Mouse (Mus musculus): Measurements from ENCODE around the gene Ccdc185. TPM values are rescaled to one million over a fixed set of nuclear protein-coding genes. Genes with fewer than 3 reads are reported as not detected.

The Ccdc185 gene
- polyA plus RNA-seq (2012; rRNA removed; ENCODE audit: low replicate concordance), result not detected in 2 replicates

GRCm38 (mm10) chr1:182749080-182749479, at the start of gene Ccdc185:
TSS of gene Ccdc185 (minus strand) at chr1:182749180.

DNA sequence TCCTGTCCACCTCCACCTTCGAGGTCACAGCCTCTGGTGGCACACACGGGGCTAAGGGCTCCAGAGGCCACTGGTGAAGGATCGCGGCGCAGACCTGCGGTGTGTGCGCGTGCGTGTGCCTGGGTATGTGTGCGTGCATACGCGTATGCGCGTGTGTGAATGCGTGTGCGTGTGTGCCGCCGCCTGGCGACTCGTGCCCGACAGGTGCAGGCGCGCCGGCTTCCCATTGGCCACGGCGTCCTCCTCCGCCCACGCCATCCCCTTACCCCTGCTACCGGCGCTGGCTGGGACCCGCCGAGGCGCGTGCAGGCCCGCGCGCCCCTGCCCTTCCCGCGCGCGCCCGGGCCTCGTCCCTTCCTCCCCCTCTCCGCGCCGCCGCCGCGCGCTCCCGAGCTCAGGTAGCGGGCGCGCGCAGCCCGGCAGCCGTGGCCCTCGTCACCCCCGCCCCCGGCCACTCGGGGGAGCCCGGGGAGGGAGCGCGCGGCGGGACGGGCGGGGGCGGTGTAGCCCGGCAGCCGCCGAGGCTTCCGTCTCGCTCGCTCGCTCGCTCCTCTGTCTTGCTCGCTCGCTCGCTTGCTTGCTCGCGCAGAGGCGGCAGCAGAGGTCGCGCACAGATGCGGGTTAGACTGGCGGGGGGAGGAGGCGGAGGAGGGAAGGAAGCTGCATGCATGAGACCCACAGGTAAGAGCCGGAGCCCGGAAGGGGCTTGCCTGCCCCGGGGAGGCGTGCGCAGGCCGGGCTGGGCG, 14.9 kb upstream of the Ccdc185 start, which contains the start of gene Susd4:
Susd4 (plus strand) TSS at position 145 of the 746 bp plus-strand sequence.

Other genes with a start within 250 kb of the Ccdc185 start
- 46.5 and 52.8 TPM in 2 replicates for gene Capn2, start 231.6 kb downstream of the Ccdc185 start, polyA plus RNA-seq (2012; rRNA removed; ENCODE audit: low replicate concordance)
- 3.1 and 5.0 TPM in 2 replicates for gene Capn8, start 184.2 kb downstream of the Ccdc185 start, polyA plus RNA-seq (2012; rRNA removed; ENCODE audit: low replicate concordance)
- 1.2 and 1.3 TPM in 2 replicates for gene Susd4, start 14.7 kb upstream of the Ccdc185 start, polyA plus RNA-seq (2012; rRNA removed; ENCODE audit: low replicate concordance)
- 5.1 and 11.3 TPM in 2 replicates for gene Tlr5, start 205.6 kb upstream of the Ccdc185 start, polyA plus RNA-seq (2012; rRNA removed; ENCODE audit: low replicate concordance)